Comparison of ENCODE assay signal across 9 mouse cellular contexts in genomic region chr9:16221885-16222284, GRCm38 (mm10).
A peak's percentile ranks its signal among the peaks of the same experiment; 100 is the strongest.
DNase-seq lines count a peak whose midpoint lies in the region; ATAC-seq lines count a peak whose summit lies in the region.
"Had no signal": no experiment of that assay in that cellular context is flagged by ENCODE, and none has a peak within 500 bp of the region (broad histone marks: within the 10 kb centered on the region; RNA-seq: fewer than 3 reads in every experiment).

No protein-coding gene starts in this region.

- H3K9ac ChIP-seq in hindbrain, embryonic 13.5 days = no peak overlapping the region
- no peak overlapping the region for H3K9ac ChIP-seq in hindbrain, embryonic 12.5 days
- H3K9ac ChIP-seq in neural tube, embryonic 15.5 days (replicated peaks) = no peak overlapping the region
- H3K9ac ChIP-seq: liver, embryonic 15.5 days had no signal

- H3K4me2 ChIP-seq in hindbrain, embryonic 13.5 days = no peak overlapping the region
- no peak overlapping the region for H3K4me2 ChIP-seq in hindbrain, embryonic 12.5 days (replicated peaks)
- no peak overlapping the region for H3K4me2 ChIP-seq in neural tube, embryonic 15.5 days
- H3K4me2 ChIP-seq: liver, embryonic 15.5 days had no signal

- peak; percentile 9 for DNase-seq in testis, postnatal 14 days (ENCODE audit: low spot score)
- DNase-seq in testis, postnatal 10 days (ENCODE audit: low spot score) = no peak
- peak; percentile 35 to 63 for DNase-seq in heart, adult 9 months (ENCODE audit: low spot score in 2 of 2)
- no peak for DNase-seq in limb, embryonic 10.5 days (ENCODE audit: low spot score)
- DNase-seq in embryo, embryonic 11 days = no peak

- ATAC-seq in hindbrain, embryonic 13.5 days (ENCODE audit: low FRiP score) = no peak
- no peak for ATAC-seq in hindbrain, embryonic 12.5 days (ENCODE audit: low FRiP score)
- no peak; the same call in 1 of the 2 replicates for ATAC-seq in neural tube, embryonic 15.5 days (ENCODE audit: low FRiP score)

- 34% methylated on average over 5 of the region's 5 CpGs for WGBS in hindbrain, embryonic 13.5 days
- WGBS in hindbrain, embryonic 12.5 days = 50% methylated on average over 5 of the region's 5 CpGs
- 25% methylated on average over 5 of the region's 5 CpGs for WGBS in neural tube, embryonic 15.5 days
- 72% methylated on average over 5 of the region's 5 CpGs for WGBS in limb, embryonic 10.5 days

- H3K4me1 ChIP-seq in hindbrain, embryonic 13.5 days (replicated peaks) = peaks cover 24% of the 10 kb centered on the region
- peaks cover 10% of the 10 kb centered on the region for H3K4me1 ChIP-seq in hindbrain, embryonic 12.5 days
- H3K4me1 ChIP-seq in neural tube, embryonic 15.5 days = peaks cover 7% of the 10 kb centered on the region
- no peaks in the 10 kb centered on the region for H3K4me1 ChIP-seq in limb, embryonic 10.5 days

- H3K36me3 ChIP-seq in hindbrain, embryonic 13.5 days = no peaks in the 10 kb centered on the region
- no peaks in the 10 kb centered on the region for H3K36me3 ChIP-seq in hindbrain, embryonic 12.5 days
- H3K36me3 ChIP-seq in neural tube, embryonic 15.5 days = no peaks in the 10 kb centered on the region
- no peaks in the 10 kb centered on the region for H3K36me3 ChIP-seq in limb, embryonic 10.5 days
- H3K36me3 ChIP-seq: liver, embryonic 15.5 days had no signal

- no peak overlapping the region for H3K4me3 ChIP-seq in hindbrain, embryonic 13.5 days
- no peak overlapping the region for H3K4me3 ChIP-seq in hindbrain, embryonic 12.5 days
- no peak overlapping the region for H3K4me3 ChIP-seq in neural tube, embryonic 15.5 days (replicated peaks)
- H3K4me3 ChIP-seq in limb, embryonic 10.5 days = no peak overlapping the region
- H3K4me3 ChIP-seq: liver, embryonic 15.5 days had no signal

- peak overlapping the region; percentile 40; the same call in 1 of the 2 replicates for H3K27ac ChIP-seq in hindbrain, embryonic 13.5 days
- H3K27ac ChIP-seq in hindbrain, embryonic 12.5 days = no peak overlapping the region
- H3K27ac ChIP-seq in neural tube, embryonic 15.5 days (replicated peaks) = 0 out of 2 replicates have a peak overlapping the region, but pooled peaks have one; percentile 6
- no peak overlapping the region for H3K27ac ChIP-seq in limb, embryonic 10.5 days
- H3K27ac ChIP-seq: liver, embryonic 15.5 days had no signal

- H3K9me3 ChIP-seq in hindbrain, embryonic 13.5 days = no peaks in the 10 kb centered on the region
- no peaks in the 10 kb centered on the region for H3K9me3 ChIP-seq in hindbrain, embryonic 12.5 days (replicated peaks)
- H3K9me3 ChIP-seq in neural tube, embryonic 15.5 days (replicated peaks) = no peaks in the 10 kb centered on the region
- H3K9me3 ChIP-seq in limb, embryonic 10.5 days (replicated peaks) = no peaks in the 10 kb centered on the region
- H3K9me3 ChIP-seq: liver, embryonic 15.5 days had no signal

- H3K27me3 ChIP-seq in hindbrain, embryonic 13.5 days = no peaks in the 10 kb centered on the region
- H3K27me3 ChIP-seq in hindbrain, embryonic 12.5 days = no peaks in the 10 kb centered on the region
- H3K27me3 ChIP-seq in neural tube, embryonic 15.5 days (replicated peaks) = no peaks in the 10 kb centered on the region
- H3K27me3 ChIP-seq in limb, embryonic 10.5 days (ENCODE audit: low read depth, poor library complexity, severe bottlenecking) = no peaks in the 10 kb centered on the region
- H3K27me3 ChIP-seq: liver, embryonic 15.5 days had no signal

Comparison
In these comparisons a context has a peak if more than half of its experiments do, and no peak if none do; other contexts are left out.
1. H3K27ac ChIP-seq: peak in hindbrain, embryonic 13.5 days (single experiment) and neural tube, embryonic 15.5 days (single experiment); none in hindbrain, embryonic 12.5 days (single experiment) and limb, embryonic 10.5 days (single experiment).
2. DNase-seq: peak in testis, postnatal 14 days (single experiment) and heart, adult 9 months (2 of 2); none in testis, postnatal 10 days (single experiment), limb, embryonic 10.5 days (single experiment) and embryo, embryonic 11 days (single experiment).